Mouse (Mus musculus): ENCODE results near the gene Nxf1. TPM values are rescaled to one million over a fixed set of nuclear protein-coding genes. Genes with fewer than 3 reads are reported as not detected.
"Not testable (repeated sequence)": the region's sequence is repeated elsewhere in the genome, so short reads cannot be mapped to it uniquely, and the experiment has no call there.

Gene Nxf1
- polyA plus RNA-seq, 1 experiment from 2014 or later: 194 TPM

DNA sequence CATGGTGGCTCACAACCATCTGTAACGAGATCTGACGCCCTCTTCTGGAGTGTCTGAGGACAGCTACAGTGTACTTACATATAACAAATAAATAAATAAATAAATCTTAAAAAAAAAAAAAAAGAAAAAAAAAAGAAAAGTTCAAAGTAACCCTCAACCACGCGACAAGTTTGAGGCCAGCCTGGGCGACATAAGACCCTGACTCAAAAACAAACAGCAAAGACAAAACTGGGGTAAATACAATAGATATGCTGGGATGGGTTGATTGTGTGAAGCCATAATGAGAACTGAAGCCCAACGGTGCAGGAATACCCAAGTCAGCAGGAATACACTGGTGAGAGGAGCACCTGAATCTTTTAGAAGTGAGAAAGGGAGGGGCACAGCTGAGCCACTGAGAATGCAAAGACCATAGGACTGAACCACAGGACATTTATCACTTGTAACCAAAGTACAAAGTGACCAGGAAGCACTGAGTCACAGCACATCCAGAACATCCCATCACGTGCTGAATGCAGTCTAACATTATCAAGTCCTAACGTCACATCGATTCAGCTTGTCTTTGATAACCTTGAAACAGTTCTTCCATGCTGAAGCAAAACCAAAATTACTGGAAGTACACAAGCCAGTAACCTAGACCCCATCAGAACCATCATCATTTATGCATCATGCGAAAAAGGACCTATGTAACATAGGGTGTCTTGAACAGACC lies 40.0 kb upstream of the Nxf1 start:
- no peak for ATAC-seq
- H3K4me3 ChIP-seq: no peak overlapping the region
- WGBS: 62% methylated on average over 10 of the region's 10 CpGs
- no peak overlapping the region for H3K4me2 ChIP-seq
- H3K27ac ChIP-seq: no peak overlapping the region
- H3K36me3 ChIP-seq (ENCODE audit: poor library complexity, severe bottlenecking): 0 out of 2 replicates have a peak, but pooled peaks cover under 1% of the 10 kb centered on the region
- peaks cover 24% of the 10 kb centered on the region for H3K4me1 ChIP-seq
- H3K27me3 ChIP-seq: no peaks in the 10 kb centered on the region
- no peak overlapping the region for H3K9ac ChIP-seq
- H3K9me3 ChIP-seq (replicated peaks): no peaks in the 10 kb centered on the region

GRCm38 (mm10) chr19:8718357-8718756 lies 38.5 kb upstream of the Nxf1 start:
- H3K9ac ChIP-seq: no peak overlapping the region
- 69% methylated on average over 3 of the region's 3 CpGs for WGBS
- no peak for ATAC-seq
- no peaks in the 10 kb centered on the region for H3K27me3 ChIP-seq
- peaks cover 22% of the 10 kb centered on the region for H3K4me1 ChIP-seq
- no peak overlapping the region for H3K27ac ChIP-seq
- no peaks in the 10 kb centered on the region for H3K9me3 ChIP-seq (replicated peaks)
- H3K4me3 ChIP-seq: no peak overlapping the region
- no peaks in the 10 kb centered on the region for H3K36me3 ChIP-seq (ENCODE audit: poor library complexity, severe bottlenecking)
- no peak overlapping the region for H3K4me2 ChIP-seq

- not testable (repeated sequence) for H3K36me3 ChIP-seq (ENCODE audit: poor library complexity, severe bottlenecking); ATAC-seq; H3K27me3 ChIP-seq; H3K9me3 ChIP-seq (replicated peaks); H3K9ac ChIP-seq; H3K4me2 ChIP-seq; H3K4me3 ChIP-seq; H3K27ac ChIP-seq
- peaks cover 21% of the 10 kb centered on the region for H3K4me1 ChIP-seq
Observed at GRCm38 (mm10) chr19:8719037-8719436, 37.8 kb upstream of the Nxf1 start.

GRCm38 (mm10) chr19:8721378-8721777 lies 35.5 kb upstream of the Nxf1 start:
- H3K4me1 ChIP-seq: peaks cover 37% of the 10 kb centered on the region
- H3K9me3 ChIP-seq (replicated peaks): no peaks in the 10 kb centered on the region
- H3K27ac ChIP-seq: no peak overlapping the region
- H3K4me2 ChIP-seq: peak overlapping the region; percentile 12
- H3K36me3 ChIP-seq (ENCODE audit: poor library complexity, severe bottlenecking): peaks cover 21% of the 10 kb centered on the region
- no peak overlapping the region for H3K9ac ChIP-seq
- no peak overlapping the region for H3K4me3 ChIP-seq
- H3K27me3 ChIP-seq: no peaks in the 10 kb centered on the region
- no peak for ATAC-seq
- WGBS: 94% methylated on average over 1 of the region's 1 CpGs

DNA sequence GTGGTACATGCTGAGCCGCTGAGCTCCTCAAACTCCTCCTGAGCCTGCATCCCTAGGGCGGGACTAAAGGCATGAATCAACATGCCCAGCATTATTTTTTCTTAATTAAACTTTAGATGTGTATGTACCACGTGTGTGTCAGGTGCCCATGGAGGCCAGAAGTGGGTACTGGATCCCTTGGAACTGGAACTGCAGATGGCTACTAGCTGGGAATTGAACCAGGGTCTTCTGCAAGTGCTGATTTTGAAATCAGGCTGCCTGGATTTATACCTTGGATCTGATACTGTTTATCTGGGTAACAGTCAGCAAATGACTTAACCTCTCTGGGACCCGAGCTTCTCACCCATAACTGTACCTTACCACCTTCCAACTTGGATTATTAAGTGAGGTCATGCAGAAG lies 34.9 kb upstream of the Nxf1 start:
- H3K9me3 ChIP-seq (replicated peaks): no peaks in the 10 kb centered on the region
- H3K4me2 ChIP-seq: peak overlapping the region; percentile 70
- peaks cover 27% of the 10 kb centered on the region for H3K36me3 ChIP-seq (ENCODE audit: poor library complexity, severe bottlenecking)
- peak overlapping the region; percentile 68 for H3K4me3 ChIP-seq
- no peaks in the 10 kb centered on the region for H3K27me3 ChIP-seq
- WGBS: 61% methylated on average over 4 of the region's 4 CpGs
- peaks cover 41% of the 10 kb centered on the region for H3K4me1 ChIP-seq
- no peak overlapping the region for H3K27ac ChIP-seq
- ATAC-seq: no peak
- peak overlapping the region; percentile 93 for H3K9ac ChIP-seq

DNA sequence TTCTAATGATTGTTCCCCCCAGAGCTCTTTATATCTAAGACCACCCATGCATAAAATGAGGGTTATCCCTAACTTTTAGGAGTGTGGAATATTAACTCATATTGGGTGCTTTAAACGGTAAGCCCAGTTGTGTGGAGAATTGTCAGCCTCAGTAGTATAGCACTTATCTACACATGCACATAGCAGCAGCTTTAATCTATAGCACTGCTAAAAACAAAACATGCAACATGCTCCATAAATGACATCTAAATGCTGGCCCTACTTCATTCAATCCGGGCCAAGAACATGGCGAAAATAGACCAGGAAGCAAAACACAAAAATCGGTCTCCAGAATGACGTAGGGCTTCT lies 34.3 kb upstream of the Nxf1 start:
- WGBS: 1% methylated on average over 5 of the region's 5 CpGs
- Histone ChIP-seq H3K27ac (peak overlapping the region; percentile 95), H3K9ac (peak overlapping the region; percentile 93), H3K27me3 (no peaks in the 10 kb centered on the region), H3K36me3 (ENCODE audit: poor library complexity, severe bottlenecking) (peaks cover 28% of the 10 kb centered on the region), H3K9me3 (replicated peaks) (no peaks in the 10 kb centered on the region), H3K4me1 (peaks cover 41% of the 10 kb centered on the region), H3K4me3 (peak overlapping the region; percentile 68), H3K4me2 (peak overlapping the region; percentile 70)
- ATAC-seq: no peak; the same call in 1 of the 2 replicates

DNA sequence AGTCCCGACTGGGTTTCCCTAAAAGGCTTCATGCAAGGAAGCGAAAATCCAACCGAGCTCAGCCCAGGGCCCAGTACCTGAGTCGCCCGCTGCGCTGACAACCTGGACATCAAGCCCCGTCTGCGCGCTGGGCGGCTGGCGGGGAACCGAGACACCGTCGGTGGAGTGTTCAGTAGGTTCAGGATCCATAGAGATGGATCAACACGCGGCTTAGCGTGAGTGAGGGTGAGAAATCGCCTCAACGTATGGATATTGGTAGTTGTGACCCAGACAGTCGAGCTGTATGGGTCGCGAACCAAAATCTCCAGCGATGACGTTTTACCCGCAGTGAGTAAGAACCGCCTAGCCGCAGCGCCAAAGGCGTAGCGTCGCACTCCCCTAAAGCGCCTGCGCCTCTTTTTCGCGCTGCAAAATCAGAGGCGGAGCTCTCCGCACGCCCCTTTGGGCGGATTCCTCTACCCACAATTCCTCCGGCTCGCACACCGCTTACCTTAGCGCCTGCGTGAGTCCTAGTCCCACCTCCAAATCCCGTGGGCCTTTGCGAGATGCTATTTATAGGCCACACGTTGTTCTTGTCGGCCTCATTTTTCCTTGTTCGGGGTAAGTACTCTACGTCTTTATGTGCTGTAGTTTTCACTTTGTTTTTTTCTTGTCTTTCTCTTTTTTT lies 33.8 kb upstream of the Nxf1 start, which contains the start of gene Slc3a2:
Gene Slc3a2, minus strand, starts transcription at position 463 of the 667 bp plus-strand sequence.
- peaks cover 28% of the 10 kb centered on the region for H3K36me3 ChIP-seq (ENCODE audit: poor library complexity, severe bottlenecking)
- peak; percentile 97 for ATAC-seq
- peak within 1 kb of the TSS; percentile 68 for H3K4me3 ChIP-seq
- H3K9ac ChIP-seq: peak within 1 kb of the TSS; percentile 93
- H3K4me1 ChIP-seq: peaks cover 41% of the 10 kb centered on the region
- WGBS: under 1% methylated on average over 50 of the region's 50 CpGs
- H3K9me3 ChIP-seq (replicated peaks): no peaks in the 10 kb centered on the region
- no peaks in the 10 kb centered on the region for H3K27me3 ChIP-seq
- H3K27ac ChIP-seq: peak within 1 kb of the TSS; percentile 95
- H3K4me2 ChIP-seq: peak within 1 kb of the TSS; percentile 88

DNA sequence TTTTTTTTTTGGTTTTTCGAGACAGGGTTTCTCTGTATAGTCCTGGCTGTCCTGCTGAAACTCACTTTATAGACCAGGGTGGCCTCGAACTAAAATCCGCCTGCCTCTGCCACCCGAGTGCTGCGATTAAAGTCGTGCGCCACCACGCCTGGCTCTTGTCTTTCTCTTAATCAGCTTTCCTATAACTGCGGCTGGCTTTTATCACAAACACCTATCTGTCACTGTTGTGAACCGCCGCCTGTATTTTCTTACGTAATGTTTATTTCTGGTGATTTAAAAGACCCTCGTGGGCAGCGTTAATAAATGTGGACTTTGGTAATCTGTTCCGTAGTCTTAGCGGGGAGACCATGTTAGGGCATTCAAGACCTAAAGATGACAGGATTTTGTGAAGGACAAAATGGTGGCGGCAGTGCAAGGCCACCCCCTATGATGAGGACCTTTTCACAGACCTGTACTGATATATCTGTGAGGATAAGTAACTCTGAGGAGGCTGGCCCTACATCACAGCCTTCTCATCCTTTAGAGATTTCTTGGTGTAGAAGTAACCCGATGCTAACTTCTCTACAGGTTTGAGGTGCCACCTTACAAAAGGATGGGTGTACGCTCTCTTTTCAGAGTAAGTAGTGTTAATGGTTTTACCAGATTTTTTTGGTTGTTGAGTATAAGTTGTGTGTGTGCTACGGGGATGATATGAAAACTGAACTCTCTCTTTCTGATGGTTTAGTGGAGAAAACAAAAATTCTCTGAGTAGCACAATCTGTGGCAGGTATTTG lies 33.1 kb upstream of the Nxf1 start:
- peaks cover 41% of the 10 kb centered on the region for H3K4me1 ChIP-seq
- under 1% methylated on average over 20 of the region's 20 CpGs for whole genome bisulfite sequencing

GRCm38 (mm10) chr19:8724392-8724791 lies 32.5 kb upstream of the Nxf1 start:
- Histone ChIP-seq H3K36me3 (ENCODE audit: poor library complexity, severe bottlenecking) (peaks cover 28% of the 10 kb centered on the region), H3K9ac (peak overlapping the region; percentile 93), H3K27me3 (no peaks in the 10 kb centered on the region), H3K9me3 (replicated peaks) (no peaks in the 10 kb centered on the region), H3K4me2 (peak overlapping the region; percentile 88), H3K4me3 (peak overlapping the region; percentile 68), H3K4me1 (peaks cover 41% of the 10 kb centered on the region), H3K27ac (peak overlapping the region; percentile 80)
- WGBS: 4% methylated on average over 2 of the region's 2 CpGs
- ATAC-seq: no peak

More for the DNA sequence above, 33.1 kb upstream of the Nxf1 start:
- Histone ChIP-seq H3K27ac (peak overlapping the region; percentile 80), H3K9me3 (replicated peaks) (no peaks in the 10 kb centered on the region), H3K9ac (peak overlapping the region; percentile 93), H3K27me3 (no peaks in the 10 kb centered on the region), H3K36me3 (ENCODE audit: poor library complexity, severe bottlenecking) (peaks cover 28% of the 10 kb centered on the region), H3K4me3 (peak overlapping the region; percentile 68), H3K4me2 (peak overlapping the region; percentile 88)
- no peak; the same call in 1 of the 2 replicates for ATAC-seq

DNA sequence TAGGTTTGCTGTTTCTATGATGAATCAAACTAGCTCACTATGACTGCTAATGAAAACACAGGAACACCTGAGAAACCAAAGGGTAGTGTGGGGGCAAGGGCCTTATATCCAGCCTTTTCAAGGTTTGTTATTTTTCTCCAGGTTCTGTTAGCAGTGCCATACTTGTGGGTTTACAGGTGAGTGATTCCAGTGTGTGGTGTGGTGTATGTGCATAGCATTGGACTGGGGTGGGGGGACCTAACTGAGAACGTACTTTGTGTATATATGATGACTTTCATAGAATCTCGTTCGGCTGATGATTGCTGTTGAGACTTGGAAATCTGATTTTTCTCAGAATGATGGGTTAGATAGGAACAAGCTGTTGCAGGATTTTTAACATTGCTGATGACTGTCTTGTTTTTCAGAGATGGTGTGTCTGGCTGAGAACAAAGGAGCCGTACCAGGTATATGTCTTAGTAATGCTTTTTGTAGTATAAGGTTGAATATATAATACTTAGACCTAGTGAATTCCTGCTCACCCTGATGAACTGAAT lies 31.7 kb upstream of the Nxf1 start:
- Histone ChIP-seq H3K4me3 (peak overlapping the region; percentile 68), H3K4me2 (peak overlapping the region; percentile 88), H3K9me3 (replicated peaks) (no peaks in the 10 kb centered on the region), H3K9ac (peak overlapping the region; percentile 93), H3K4me1 (peaks cover 41% of the 10 kb centered on the region), H3K27ac (no peak overlapping the region; the same call in 1 of the 2 replicates), H3K27me3 (no peaks in the 10 kb centered on the region), H3K36me3 (ENCODE audit: poor library complexity, severe bottlenecking) (peaks cover 28% of the 10 kb centered on the region)
- no peak for ATAC-seq
- 53% methylated on average over 4 of the region's 4 CpGs for WGBS

DNA sequence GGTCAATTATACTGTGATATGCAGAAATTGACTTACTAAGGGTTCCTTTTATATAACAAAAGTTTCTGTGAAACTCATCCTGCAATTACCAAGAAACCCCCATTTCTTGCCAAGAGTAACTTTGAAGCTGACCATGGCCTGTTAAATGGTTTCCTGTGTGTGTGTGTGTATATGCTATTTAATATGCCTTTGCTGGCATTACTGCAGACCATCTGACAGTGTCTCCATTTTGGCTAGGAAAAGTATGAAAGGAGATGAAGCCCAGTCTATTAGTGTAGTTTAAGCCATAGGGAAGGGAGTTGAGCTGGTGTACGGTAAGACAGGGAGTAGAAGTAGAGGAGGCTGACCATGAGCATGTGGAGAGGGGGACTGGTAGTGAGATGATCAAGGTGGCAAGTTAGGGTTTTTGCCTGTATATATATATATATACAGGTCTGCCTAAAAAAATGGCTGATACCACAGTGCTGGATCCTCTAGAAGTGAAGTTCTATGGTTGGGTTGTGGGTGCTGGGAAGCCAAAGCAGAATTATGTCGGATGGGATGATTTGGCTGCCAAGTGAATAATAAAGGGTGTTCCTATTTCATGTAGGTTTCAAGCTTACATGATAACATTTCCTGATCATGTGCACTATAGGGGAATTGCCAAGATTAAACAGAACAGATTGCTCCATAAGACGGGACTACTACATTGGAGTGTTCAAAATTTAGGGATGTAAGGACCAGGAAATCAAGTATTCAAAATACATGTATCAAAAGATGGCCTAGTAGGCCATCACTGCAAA lies 30.1 kb upstream of the Nxf1 start:
- no peak for ATAC-seq
- no peak overlapping the region for H3K4me2 ChIP-seq
- 0 out of 2 replicates have a peak overlapping the region, but pooled peaks have one; percentile 6 for H3K4me3 ChIP-seq

More for the DNA sequence above, 30.1 kb upstream of the Nxf1 start:
- H3K9ac ChIP-seq: no peak overlapping the region
- no peaks in the 10 kb centered on the region for H3K27me3 ChIP-seq
- H3K27ac ChIP-seq: no peak overlapping the region
- H3K36me3 ChIP-seq (ENCODE audit: poor library complexity, severe bottlenecking): peaks cover 28% of the 10 kb centered on the region
- peaks cover 34% of the 10 kb centered on the region for H3K4me1 ChIP-seq
- H3K9me3 ChIP-seq (replicated peaks): no peaks in the 10 kb centered on the region
- WGBS: 15% methylated on average over 3 of the region's 3 CpGs

All from forebrain, embryonic 13.5 days (tissue).